Mouse (Mus musculus) gastrocnemius, postnatal 25 days (tissue): ENCODE measurements around the gene Tex9. TPM values are rescaled to one million over a fixed set of nuclear protein-coding genes. Genes with fewer than 3 reads are reported as not detected.
A peak's percentile ranks its signal among the peaks of the same experiment; 100 is the strongest.

ENCODE experiments used
- DNase-seq: peaks from one replicate; pipeline ENCODE4 v3.0.0; 2022
- long read RNA-seq, 2 experiments: library from polyadenylated mRNA; stranded (forward); transcript quantifications; one replicate each; pipeline ENCODE4 v2.0.0; 2021
- total RNA-seq, 2 experiments: library from RNA; stranded (reverse); gene quantifications; 1 replicate in 1 of 2; 2 replicates in 1 of 2; pipeline ENCODE4 v1.2.3; 2021

Gene Tex9
- 1 to 10 TPM; 1.2 to 1.9 TPM for total RNA-seq
- long read RNA-seq, experiment 1 = 0 reads
- long read RNA-seq, experiment 2, partial matches to known transcripts = 0 of 2 reads
- long read RNA-seq, experiment 2, other reads (novel, unspliced or antisense) = 1 of 2 reads

DNA sequence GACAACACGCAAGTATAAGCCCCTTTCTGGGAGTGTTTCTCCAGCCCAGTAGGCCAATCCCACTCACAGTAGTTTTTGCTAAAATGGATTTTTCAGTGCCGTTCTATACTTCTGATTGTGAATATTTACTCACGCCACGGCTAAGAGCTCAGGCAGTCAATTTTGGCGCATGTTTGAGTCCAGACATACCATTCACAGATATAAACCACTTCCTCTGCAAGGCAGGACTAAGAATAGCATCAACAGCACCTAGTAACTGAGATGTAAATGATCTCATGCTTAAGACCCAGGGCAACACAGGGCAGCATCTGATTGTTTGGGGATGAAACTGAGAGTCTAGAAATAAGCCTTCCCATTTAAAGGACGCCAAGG, at the start of gene Tex9:
Gene Tex9, minus strand, starts transcription at position 19 of the 372 bp plus-strand sequence.
- no peak for DNase-seq

DNA sequence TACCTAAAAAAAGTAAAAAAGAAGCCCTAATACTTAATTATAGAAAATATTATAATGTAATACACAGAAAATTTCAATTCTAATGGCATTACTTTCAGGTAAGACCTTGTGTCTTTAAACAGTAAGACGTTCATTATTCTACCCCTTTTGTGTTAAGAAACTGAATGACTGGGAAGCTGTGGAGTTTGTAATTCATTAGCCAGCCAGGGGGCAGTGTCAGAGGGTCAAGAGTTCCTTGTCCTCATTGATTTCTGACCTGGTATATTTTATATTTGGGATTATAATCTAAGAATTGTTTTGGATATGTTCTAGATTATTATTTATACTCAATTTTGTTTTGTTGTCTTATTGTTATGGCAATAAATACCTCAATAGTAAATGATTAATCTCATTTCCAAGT, 45.1 kb upstream of the Tex9 start:
- DNase-seq = no peak

DNA sequence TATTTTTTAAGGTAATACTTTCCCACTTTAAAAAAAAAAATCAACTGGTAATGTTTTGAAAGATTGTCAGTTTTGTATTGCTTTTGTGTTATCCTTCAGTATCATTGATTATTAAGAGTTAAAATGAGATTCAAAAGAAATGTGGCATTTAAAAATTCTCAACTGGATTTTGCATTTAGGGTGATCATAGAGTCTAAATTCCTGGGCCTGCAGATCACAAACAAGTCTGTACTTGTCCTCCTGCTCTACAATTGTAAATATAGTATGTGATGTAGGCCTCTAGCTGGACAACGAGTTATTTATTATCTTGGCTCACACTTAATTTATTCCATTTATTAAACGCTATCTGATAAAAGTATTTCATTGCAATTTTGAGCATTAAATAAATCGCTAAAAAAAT, 43.4 kb upstream of the Tex9 start:
- DNase-seq = no peak

DNA sequence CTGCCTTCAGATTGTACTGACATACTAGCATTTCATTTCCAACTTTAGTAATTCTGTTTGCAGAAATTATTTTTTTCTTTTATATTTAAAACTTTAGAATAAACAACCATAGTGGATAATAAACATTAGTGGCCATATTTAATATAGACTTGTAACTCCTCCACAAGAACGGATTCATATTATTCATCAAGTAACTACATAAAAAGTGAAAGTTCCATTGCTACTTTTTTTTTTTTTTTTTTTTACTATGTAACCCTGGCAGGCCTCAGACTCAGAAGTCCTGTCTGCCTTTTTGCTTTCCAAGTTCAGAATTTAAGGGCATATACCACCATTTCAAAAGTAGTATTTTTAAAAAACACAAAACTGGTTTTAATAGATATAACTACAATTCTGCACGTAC, 43.0 kb upstream of the Tex9 start:
- no peak for DNase-seq

DNA sequence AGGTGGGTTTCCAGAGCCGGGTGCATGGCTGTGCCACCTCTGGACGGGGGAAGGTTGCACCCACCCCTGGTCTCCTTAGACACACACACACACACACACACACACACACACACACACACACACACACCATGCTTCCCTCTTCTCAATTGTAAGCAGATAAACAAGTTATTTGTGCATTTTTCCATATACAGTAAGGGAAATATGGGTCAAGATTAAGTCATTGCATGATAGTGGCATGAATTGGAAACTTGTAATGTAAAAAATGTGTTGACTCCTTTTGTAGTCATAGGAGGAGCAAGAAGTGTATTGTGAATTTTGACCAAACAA, 41.0 kb upstream of the Tex9 start:
- DNase-seq = no peak

DNA sequence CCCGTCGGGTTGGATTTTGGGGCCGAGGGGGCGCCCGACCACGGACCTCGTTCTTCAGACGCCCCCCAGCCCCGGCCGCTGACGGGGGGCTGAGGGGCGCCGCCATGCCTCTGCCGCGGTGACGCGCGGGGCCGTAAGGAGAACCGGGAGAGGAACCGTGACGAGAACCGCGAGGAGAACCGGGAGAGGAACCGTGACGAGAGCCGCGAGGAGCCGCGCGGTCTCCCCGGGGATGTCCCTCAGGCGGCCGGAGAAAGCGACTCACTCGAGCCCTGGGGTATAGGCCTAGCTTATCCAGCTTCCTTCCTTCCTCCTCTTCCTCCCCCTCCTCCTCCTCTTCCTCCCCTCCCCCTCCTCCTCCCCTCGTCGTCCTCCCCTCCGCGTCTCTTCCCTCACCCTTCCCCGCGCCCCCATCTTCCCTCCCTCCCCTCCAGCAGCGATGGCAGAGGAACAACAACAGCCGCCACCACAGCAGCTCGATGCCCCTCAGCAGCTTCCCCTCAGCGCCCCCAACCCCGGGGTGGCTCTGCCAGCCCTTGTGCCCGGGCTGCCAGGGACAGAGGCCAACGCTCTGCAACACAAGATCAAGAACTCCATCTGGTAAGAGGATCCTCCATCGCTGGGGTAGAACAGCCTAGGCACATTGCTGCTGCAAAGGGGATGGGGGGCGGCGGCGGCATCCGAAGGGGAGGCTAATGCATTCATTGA, 40.5 kb upstream of the Tex9 start:
- DNase-seq = peak; percentile 60

DNA sequence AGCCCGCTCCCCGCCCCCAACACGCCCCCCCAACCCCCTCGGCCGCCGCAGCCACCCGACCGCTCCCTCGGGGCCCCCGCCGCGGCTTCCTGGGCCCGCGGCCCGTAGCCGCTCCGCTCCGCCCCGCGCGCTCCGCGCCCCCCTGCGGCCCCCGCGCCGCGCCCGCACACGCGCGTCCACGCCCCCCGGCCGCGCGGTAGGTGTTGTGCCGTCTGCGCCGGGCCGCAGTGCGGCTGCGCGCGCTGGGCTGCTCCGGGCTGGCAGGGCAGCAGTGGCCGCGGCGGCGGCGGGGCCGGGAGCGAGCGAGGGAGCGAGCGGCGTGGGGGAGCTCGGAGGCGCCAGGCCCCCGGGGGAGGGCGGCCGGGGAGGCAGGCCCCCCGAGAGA, 40.0 kb upstream of the Tex9 start, which contains the start of gene Rfx7:
Gene Rfx7, plus strand, starts transcription at position 245 of the 385 bp plus-strand sequence.
- DNase-seq = peak; percentile 74

DNA sequence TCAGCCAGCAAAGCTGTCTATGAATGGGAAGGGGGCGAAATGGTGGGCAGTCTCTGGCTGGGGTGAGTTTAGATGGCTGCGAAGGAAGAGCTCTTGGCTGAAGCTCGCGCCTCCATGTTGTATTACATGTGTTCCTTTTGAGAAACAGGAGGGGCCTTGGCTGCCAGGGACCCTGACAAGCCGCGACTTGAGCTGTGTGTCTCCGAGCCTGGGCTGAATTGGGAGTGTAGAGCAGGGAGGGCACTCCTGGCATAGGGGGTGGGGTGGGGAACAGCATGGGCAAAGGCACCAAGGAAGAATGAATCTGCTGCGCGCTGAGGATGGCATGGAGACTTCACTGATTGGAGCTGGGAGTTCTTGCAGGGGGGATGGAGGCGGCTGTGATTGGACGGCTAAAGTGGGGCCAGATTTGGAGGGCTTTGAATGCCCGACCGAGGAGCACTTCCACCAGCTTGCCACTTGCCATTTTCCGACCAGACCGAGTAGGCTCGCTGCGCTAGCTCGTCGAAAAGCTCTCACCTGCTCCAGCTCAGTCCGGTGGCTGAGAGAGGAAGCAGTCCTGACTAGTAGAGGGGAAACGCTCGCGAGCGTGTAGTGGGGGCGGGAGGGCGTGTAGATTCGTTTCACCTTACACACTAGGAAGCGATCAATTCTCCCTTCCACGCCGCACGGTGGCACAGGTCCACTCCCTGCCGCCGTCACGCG, 39.4 kb upstream of the Tex9 start:
- peak; percentile 78 for DNase-seq

DNA sequence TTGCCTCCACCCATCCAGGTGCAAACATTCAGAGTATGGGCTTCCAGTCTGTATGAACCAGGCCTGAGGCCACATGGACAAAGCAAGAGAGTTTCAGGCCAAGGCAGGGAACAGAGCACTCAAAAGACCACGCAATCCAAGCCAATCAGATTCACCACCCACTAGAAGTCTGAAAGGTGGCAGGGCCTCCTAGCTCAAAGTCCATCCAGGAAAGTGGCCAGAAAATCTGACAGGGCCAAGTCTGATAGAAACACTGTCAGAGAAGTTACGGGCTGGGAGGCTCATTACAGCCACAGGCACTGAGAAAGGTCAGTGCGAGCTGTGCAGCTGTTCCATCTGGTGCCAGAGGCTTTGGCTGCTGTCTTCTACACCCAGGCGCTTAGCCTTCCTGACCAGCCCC, 38.8 kb upstream of the Tex9 start:
- DNase-seq = peak; percentile 77

DNA sequence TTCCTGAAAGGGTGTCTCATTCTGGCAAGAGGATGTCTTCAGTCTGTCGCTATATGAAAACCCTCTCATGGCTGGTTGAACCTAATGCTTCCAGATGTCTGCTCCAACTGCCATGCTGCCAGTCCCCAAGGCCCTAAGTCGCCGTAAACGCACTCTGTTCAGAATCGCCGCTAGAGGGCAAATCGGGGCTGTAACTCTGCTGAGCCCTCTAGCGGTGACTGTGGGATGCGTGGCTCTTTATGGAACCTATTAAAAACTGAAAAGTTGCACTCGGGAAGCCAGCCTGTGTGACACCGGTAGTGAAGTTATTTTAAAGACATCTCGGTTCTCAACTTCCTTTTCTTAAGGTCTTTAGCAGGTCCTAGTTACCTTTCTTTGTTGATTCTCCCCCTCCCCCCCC, 38.2 kb upstream of the Tex9 start:
- DNase-seq = peak; percentile 80

DNA sequence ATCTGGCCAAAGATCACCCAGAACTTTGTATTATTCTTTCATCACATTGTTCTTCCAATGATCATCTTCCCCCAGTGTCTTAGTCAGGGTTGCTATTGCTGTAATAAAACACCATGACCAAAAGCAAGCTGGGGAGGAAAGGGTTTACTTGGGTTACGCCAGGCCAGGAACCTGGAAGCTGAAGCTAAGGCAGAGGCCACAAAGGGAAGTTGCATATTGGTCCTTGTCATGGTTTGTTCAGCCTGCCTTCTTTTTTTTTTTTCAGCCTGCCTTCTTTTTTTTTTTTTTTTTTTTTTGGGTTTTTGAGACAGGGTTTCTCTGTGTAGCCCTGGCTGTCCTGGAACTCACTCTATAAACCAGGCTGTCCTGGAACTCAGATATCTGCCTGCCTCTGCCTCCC, 34.1 kb upstream of the Tex9 start:
- DNase-seq = no peak

DNA sequence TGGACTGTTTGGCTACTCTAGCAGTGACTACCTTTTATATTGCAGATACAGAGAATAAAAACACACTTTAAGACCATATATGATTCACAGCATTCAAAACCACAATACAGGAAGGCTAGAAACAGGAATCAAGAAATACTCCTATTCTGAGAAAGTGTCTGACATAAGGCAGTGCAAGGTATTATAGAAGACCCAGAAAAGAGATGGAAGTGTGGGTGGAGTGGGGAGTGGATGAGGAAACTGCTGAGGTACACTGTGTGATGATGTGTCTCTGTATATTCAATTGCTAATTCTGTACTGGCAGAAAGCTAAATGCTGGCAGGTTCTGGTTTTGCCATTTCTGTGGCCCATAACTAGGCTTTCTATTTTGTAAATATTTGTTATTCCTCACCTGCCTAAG, 28.8 kb upstream of the Tex9 start:
- no peak for DNase-seq

DNA sequence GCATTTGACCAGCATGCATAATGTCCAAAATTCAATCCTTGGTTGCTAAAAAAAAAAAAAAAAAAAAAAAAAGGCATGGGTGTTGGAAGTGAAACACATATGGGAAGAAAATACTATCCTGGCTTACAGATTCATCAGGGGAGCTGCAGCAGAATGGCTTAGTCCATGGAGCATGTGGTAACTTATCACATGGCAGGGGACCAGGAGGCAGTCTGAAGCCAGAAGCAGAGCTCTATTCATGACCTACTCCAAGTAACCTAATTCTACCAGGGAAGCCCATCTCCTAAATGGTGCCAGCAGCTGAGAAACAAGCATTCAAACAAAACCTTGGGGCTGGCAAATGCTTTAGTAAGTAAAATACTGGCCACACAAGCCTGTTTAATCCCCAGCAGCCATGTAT, 27.2 kb upstream of the Tex9 start:
- no peak for DNase-seq

DNA sequence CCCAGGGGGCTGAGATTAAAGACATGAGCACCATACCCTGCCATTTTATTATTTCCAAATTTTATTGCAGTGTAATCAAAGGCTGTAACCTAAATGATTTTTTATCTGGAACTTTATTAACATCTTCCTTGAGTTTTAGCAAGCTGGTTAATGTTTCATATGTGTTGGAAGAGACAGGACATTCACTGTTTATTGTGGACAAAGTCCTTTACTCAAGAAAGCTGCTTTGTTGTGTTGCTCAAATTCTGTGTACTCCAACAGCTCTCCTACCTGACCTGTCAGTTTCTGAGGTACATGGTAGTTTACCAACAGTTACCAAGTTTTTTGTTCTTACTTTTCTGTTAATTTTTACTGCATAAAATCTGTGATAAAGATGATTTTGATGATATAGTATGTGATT, 23.4 kb upstream of the Tex9 start:
- DNase-seq = no peak

DNA sequence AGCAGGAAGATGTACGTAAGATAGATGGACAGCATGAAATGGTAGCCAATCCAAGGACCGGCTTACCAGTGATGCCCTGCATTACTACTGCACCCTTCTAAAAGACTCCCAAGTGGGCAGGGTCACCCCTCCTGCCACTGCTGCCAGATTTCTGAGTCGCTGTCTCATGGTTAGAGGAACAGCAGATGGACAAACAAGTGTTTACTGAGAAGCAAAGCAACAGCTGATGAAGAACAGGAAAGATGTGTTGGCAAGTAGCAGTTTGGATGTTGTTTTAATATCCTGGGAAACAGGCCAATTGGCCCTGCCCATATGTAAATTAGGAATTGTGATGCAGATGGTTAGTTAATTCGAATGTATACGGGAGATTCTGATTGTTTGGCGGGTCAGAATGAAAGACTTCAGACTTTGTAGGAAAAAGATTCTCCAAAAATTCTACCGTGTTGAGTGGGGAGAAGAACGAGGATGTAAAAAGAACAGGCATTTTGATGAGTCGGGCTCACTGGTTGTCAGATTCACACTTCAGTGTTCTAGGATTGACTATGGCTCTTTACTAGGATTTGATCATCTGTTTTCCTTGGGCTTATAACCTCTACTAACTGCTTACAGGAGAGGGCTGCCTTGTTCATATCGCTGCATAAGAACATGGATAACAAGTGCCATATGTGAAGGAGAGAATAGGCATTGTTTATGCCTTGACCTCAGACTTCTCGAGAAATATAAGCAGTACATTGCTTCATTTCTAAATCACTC, 20.4 kb upstream of the Tex9 start:
- no peak for DNase-seq

DNA sequence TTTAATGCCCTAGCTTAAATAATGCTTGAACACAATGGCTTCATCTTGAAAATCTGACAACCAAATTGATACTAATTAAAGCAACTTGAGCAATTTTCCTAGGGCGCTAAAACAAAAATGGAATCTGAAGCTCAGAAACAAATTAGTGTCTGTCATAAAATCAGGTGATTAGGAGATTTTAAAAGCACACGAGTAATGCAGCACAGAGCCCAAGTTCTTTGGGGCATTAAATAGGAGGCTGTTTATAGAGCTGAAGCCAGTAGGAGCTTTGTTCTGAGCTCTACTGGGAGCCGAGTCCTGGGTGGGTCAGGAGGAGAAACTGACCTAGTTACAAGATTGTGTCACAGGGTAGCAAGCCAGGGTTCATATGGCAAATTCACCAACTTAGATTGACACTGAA, 5.2 kb upstream of the Tex9 start:
- DNase-seq = no peak

DNA sequence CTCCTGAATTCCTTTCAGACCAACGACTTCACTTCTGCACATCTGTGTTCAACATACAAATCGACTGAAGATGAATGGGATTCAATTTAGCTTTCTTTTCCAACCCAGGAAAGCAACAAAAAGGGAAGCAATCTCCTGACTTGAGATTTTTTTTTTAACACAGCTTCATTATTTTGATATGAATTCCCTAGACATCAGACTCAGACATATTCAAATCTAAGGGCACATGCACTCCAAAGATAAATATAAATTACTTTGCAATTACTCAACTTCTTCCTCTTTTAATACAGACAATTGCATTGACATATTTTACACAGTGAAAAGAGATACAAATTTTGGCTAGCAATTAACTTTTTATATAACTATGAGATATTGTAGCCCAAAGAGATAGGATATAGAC, 4.7 kb upstream of the Tex9 start:
- DNase-seq = no peak

DNA sequence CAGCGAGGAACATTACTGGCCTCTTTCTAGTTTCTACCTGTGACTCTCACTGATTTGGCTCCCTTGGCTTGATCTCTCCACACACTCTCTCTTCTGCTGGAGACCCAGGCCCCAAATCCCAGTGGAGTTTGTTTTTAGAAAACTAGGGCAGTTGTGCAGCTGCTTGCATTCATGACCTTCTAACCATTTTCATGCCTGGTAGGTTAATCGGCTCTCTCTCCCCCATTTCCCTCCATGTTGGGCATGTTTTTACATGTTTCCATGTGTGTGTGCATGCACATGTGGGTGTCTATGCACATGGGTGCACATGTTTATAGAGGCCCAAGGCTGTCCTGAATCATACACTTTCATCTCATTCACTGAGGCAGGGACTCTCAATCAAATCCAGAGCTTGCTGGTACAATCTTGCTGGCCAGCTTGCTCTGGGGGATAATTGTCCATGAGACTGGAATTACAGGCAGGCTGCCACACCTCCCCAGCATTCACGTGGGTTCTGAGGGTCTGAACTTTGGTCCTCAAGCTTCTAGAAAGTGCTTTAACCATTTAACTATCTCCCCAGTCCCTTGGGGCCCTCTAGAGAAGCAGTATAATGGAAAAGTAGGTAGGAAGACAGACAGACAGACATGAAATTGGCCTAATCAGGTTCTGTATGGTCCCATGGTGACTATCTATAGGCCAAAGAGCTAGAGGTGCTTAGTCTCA, 2.1 kb upstream of the Tex9 start:
- no peak for DNase-seq

DNA sequence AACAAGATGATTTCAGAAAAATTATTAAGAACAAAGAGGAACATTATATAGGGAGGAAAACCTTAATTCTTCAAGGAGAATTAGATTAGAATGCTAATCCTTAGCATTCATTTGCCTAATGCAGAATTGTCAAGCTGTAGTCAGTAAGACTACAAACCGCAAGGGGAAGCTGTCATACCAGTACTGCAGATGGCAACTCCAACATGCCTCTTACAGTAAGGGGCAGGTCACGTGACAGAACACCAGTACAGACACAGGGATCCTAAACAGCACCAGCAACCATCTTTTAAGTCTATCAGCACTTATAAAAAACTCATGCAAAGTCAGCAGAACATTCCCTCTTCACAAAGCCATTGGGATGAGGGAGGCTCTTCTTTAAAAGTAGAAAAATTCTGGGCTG, 1.5 kb upstream of the Tex9 start:
- no peak for DNase-seq

DNA sequence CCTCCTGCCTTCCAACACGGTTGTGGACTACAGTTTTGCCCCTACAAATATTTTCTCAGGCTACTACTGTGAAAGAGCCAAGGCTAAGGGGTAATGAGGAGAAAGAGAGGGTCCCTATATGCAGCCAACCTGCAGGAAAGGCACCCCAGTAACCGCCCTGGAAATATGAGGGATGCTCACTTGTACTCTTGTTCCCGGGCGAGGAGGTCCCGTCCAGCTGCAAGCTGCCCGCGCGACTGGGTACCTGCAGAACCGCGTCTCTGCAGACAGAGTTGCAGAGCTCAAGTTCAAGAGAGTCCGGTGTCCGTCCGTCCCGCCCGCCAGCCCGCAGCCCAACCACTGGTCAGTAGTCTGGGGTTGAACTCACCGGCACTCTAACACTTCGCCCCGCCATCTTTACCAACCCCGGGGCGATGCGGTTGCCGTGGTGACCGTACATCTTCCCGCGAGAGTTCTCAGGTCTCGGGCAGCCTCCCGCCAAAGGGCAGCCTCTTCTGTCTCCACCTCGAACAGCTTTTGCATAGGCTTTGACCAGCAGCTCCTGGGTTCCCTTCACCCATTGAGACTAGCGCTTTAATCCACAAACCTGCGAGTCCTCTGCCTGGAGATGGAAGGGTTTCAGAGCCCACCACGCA, 336 bp downstream of the Tex9 start:
- peak; percentile 86 for DNase-seq

DNA sequence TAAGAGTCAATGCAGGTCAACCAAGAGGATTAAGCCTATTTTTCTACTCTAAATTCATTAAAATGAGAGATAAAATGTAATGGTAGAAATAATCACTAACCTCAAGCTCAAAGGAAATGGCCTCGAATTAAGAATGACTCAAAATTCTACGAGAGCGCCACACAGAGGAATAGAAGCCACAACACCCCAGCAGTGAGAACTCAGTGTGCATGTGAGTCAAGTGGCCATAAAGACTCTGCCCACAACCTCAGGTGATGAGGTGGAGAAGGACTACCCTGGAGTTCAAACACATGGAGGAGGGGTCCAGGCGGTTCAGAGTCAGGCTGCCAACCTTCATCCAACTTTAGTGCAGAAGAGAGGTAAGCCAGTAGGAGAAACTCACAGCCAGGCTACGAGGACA, 2.9 kb downstream of the Tex9 start:
- no peak for DNase-seq

DNA sequence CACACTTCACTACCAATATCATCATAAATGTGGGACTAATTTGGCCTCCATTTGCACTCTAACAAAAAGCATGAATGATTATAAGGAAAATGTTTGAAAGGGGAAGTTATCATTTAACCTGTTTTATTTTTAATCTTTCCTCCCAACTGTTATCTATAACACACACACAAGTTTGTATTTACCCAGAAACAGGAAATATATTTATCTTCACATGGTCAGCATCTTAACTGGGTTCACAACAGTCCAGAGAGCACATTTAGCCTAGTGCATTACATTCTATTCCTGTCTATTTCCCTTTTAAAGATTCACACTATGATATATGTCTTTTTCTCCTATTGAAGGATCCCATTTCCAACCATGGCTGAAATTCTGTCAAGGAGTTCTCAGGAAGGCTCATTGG, 3.5 kb downstream of the Tex9 start:
- DNase-seq = no peak
